Mouse (Mus musculus): Measurements from ENCODE around the gene Pear1. TPM values are rescaled to one million over a fixed set of nuclear protein-coding genes. Genes with fewer than 3 reads are reported as not detected.
A peak's percentile ranks its signal among the peaks of the same experiment; 100 is the strongest.

Pear1 gene
- polyA plus RNA-seq, 1 experiment from 2014 or later, result 31.6 TPM

- Histone ChIP-seq H3K4me2 (ENCODE audit: low read length) (no peak overlapping the region), H3K9ac (ENCODE audit: low read depth, low read length) (no peak overlapping the region), H3K4me1 (replicated peaks; ENCODE audit: insufficient read depth, low read length) (no peaks in the 10 kb centered on the region), H3K27me3 (ENCODE audit: insufficient read depth, low read length) (no peaks in the 10 kb centered on the region), H3K36me3 (ENCODE audit: insufficient read depth, low read length) (no peaks in the 10 kb centered on the region), H3K4me3 (replicated peaks; ENCODE audit: low read depth, low read length) (no peak overlapping the region), H3K9me3 (replicated peaks; ENCODE audit: low read length) (no peaks in the 10 kb centered on the region), H3K27ac (no peak overlapping the region)
- ATAC-seq (replicated peaks; ENCODE audit: low FRiP score, low read depth) (no peak), DNase-seq (ENCODE audit: low spot score) (no peak)
- 75% methylated on average over 5 of the region's 5 CpGs for WGBS
- TF ChIP-seq CTCF (IDR thresholded peaks at IDR 0.05; ENCODE audit: low read depth), result no peak
These were observed 23.6 kb upstream of the Pear1 start for GRCm38 (mm10) chr3:87847680-87848079.

- H3K27ac ChIP-seq, result no peak within 1 kb of the TSS
- no peak within 1 kb of the TSS for H3K4me3 ChIP-seq (replicated peaks; ENCODE audit: low read depth, low read length)
- H3K27me3 ChIP-seq (ENCODE audit: insufficient read depth, low read length), result no peaks in the 10 kb centered on the region
- H3K4me1 ChIP-seq (replicated peaks; ENCODE audit: insufficient read depth, low read length), result no peaks in the 10 kb centered on the region
- H3K36me3 ChIP-seq (ENCODE audit: insufficient read depth, low read length), result no peaks in the 10 kb centered on the region
- ATAC-seq (replicated peaks; ENCODE audit: low FRiP score, low read depth) (no peak), DNase-seq (ENCODE audit: low spot score) (no peak)
- TF ChIP-seq CTCF (IDR thresholded peaks at IDR 0.05; ENCODE audit: low read depth), result no peak
- H3K4me2 ChIP-seq (ENCODE audit: low read length), result no peak within 1 kb of the TSS
- H3K9ac ChIP-seq (ENCODE audit: low read depth, low read length), result no peak within 1 kb of the TSS
- WGBS, result 59% methylated on average over 7 of the region's 7 CpGs
- no peaks in the 10 kb centered on the region for H3K9me3 ChIP-seq (replicated peaks; ENCODE audit: low read length)
These were observed 22.6 kb upstream of the Pear1 start, which contains the start of gene Sh2d2a for GRCm38 (mm10) chr3:87846650-87847110. Gene Sh2d2a, plus strand, starts transcription at chr3:87846755.

- no peaks in the 10 kb centered on the region for H3K36me3 ChIP-seq (ENCODE audit: insufficient read depth, low read length)
- DNase-seq (ENCODE audit: low spot score) (no peak), ATAC-seq (replicated peaks; ENCODE audit: low FRiP score, low read depth) (no peak)
- 68% methylated on average over 4 of the region's 4 CpGs for WGBS
- no peak overlapping the region for H3K9ac ChIP-seq (ENCODE audit: low read depth, low read length)
- TF ChIP-seq CTCF (IDR thresholded peaks at IDR 0.05; ENCODE audit: low read depth), result no peak
- H3K4me1 ChIP-seq (replicated peaks; ENCODE audit: insufficient read depth, low read length), result no peaks in the 10 kb centered on the region
- H3K27me3 ChIP-seq (ENCODE audit: insufficient read depth, low read length), result no peaks in the 10 kb centered on the region
- H3K4me3 ChIP-seq (replicated peaks; ENCODE audit: low read depth, low read length), result no peak overlapping the region
- no peak overlapping the region for H3K27ac ChIP-seq
- no peak overlapping the region for H3K4me2 ChIP-seq (ENCODE audit: low read length)
- H3K9me3 ChIP-seq (replicated peaks; ENCODE audit: low read length), result no peaks in the 10 kb centered on the region
These were observed 22.1 kb upstream of the Pear1 start for GRCm38 (mm10) chr3:87846186-87846585.

- DNase-seq (ENCODE audit: low spot score), result no peak
- Histone ChIP-seq H3K9me3 (replicated peaks; ENCODE audit: low read length) (no peaks in the 10 kb centered on the region), H3K4me3 (replicated peaks; ENCODE audit: low read depth, low read length) (no peak overlapping the region), H3K27me3 (ENCODE audit: insufficient read depth, low read length) (no peaks in the 10 kb centered on the region), H3K9ac (ENCODE audit: low read depth, low read length) (no peak overlapping the region), H3K4me1 (replicated peaks; ENCODE audit: insufficient read depth, low read length) (no peaks in the 10 kb centered on the region), H3K27ac (no peak overlapping the region), H3K36me3 (ENCODE audit: insufficient read depth, low read length) (no peaks in the 10 kb centered on the region), H3K4me2 (ENCODE audit: low read length) (no peak overlapping the region)
- TF ChIP-seq CTCF (IDR thresholded peaks at IDR 0.05; ENCODE audit: low read depth), result no peak
- 82% methylated on average over 4 of the region's 4 CpGs for WGBS
- ATAC-seq (replicated peaks; ENCODE audit: low FRiP score, low read depth), result no peak
These were observed 20.9 kb upstream of the Pear1 start for GRCm38 (mm10) chr3:87844981-87845380.

GRCm38 (mm10) chr3:87840858-87841257, 16.8 kb upstream of the Pear1 start:
- Histone ChIP-seq H3K4me3 (replicated peaks; ENCODE audit: low read depth, low read length) (no peak overlapping the region), H3K27ac (no peak overlapping the region), H3K4me1 (replicated peaks; ENCODE audit: insufficient read depth, low read length) (no peaks in the 10 kb centered on the region), H3K4me2 (ENCODE audit: low read length) (no peak overlapping the region), H3K9me3 (replicated peaks; ENCODE audit: low read length) (no peaks in the 10 kb centered on the region), H3K27me3 (ENCODE audit: insufficient read depth, low read length) (no peaks in the 10 kb centered on the region), H3K36me3 (ENCODE audit: insufficient read depth, low read length) (no peaks in the 10 kb centered on the region), H3K9ac (ENCODE audit: low read depth, low read length) (no peak overlapping the region)
- DNase-seq (ENCODE audit: low spot score), result no peak
- TF ChIP-seq CTCF (IDR thresholded peaks at IDR 0.05; ENCODE audit: low read depth), result no peak
- ATAC-seq (replicated peaks; ENCODE audit: low FRiP score, low read depth), result no peak

GRCm38 (mm10) chr3:87838622-87839021, 14.5 kb upstream of the Pear1 start:
- no peaks in the 10 kb centered on the region for H3K27me3 ChIP-seq (ENCODE audit: insufficient read depth, low read length)
- no peak overlapping the region for H3K4me2 ChIP-seq (ENCODE audit: low read length)
- no peak overlapping the region for H3K9ac ChIP-seq (ENCODE audit: low read depth, low read length)
- ATAC-seq (replicated peaks; ENCODE audit: low FRiP score, low read depth) (no peak), DNase-seq (ENCODE audit: low spot score) (peak; percentile 77)
- no peaks in the 10 kb centered on the region for H3K9me3 ChIP-seq (replicated peaks; ENCODE audit: low read length)
- WGBS, result 0% methylated on average over 4 of the region's 4 CpGs
- no peak overlapping the region for H3K27ac ChIP-seq
- H3K36me3 ChIP-seq (ENCODE audit: insufficient read depth, low read length), result no peaks in the 10 kb centered on the region
- TF ChIP-seq CTCF (IDR thresholded peaks at IDR 0.05; ENCODE audit: low read depth), result peak; percentile 96
- H3K4me3 ChIP-seq (replicated peaks; ENCODE audit: low read depth, low read length), result no peak overlapping the region
- no peaks in the 10 kb centered on the region for H3K4me1 ChIP-seq (replicated peaks; ENCODE audit: insufficient read depth, low read length)

GRCm38 (mm10) chr3:87833482-87833881, 9.4 kb upstream of the Pear1 start:
- H3K4me1 ChIP-seq (replicated peaks; ENCODE audit: insufficient read depth, low read length), result no peaks in the 10 kb centered on the region
- H3K9me3 ChIP-seq (replicated peaks; ENCODE audit: low read length), result no peaks in the 10 kb centered on the region
- H3K4me3 ChIP-seq (replicated peaks; ENCODE audit: low read depth, low read length), result no peak overlapping the region
- TF ChIP-seq CTCF (IDR thresholded peaks at IDR 0.05; ENCODE audit: low read depth), result peak; percentile 51; the same call in 1 of the 2 replicates
- 69% methylated on average over 5 of the region's 5 CpGs for WGBS
- no peaks in the 10 kb centered on the region for H3K36me3 ChIP-seq (ENCODE audit: insufficient read depth, low read length)
- H3K27me3 ChIP-seq (ENCODE audit: insufficient read depth, low read length), result no peaks in the 10 kb centered on the region
- H3K9ac ChIP-seq (ENCODE audit: low read depth, low read length), result no peak overlapping the region
- H3K4me2 ChIP-seq (ENCODE audit: low read length), result no peak overlapping the region
- ATAC-seq (replicated peaks; ENCODE audit: low FRiP score, low read depth), result no peak
- no peak overlapping the region for H3K27ac ChIP-seq
- DNase-seq (ENCODE audit: low spot score), result no peak
